ENCODE assay signal across 14 mouse cellular contexts in genomic region chr5:113831741-113832140, GRCm38 (mm10). TPM values are rescaled to one million over a fixed set of nuclear protein-coding genes. Genes with fewer than 3 reads are reported as not detected.
"Had no signal": no experiment of that assay in that cellular context is flagged by ENCODE, and none has a peak within 500 bp of the region (broad histone marks: within the 10 kb centered on the region; RNA-seq: fewer than 3 reads in every experiment).

No protein-coding gene starts in this region.

- H3K36me3 ChIP-seq: limb, embryonic 13.5 days; liver, embryonic 15.5 days; midbrain, embryonic 10.5 days; neural tube, embryonic 12.5 days had no signal

- H3K9ac ChIP-seq: liver, embryonic 15.5 days; lung, embryonic 14.5 days; neural tube, embryonic 12.5 days had no signal

- H3K4me3 ChIP-seq: layer of hippocampus, adult 2 months; limb, embryonic 13.5 days; liver, embryonic 15.5 days; midbrain, embryonic 10.5 days; myocyte; neural tube, embryonic 12.5 days had no signal

- H3K4me2 ChIP-seq: limb, embryonic 13.5 days; liver, embryonic 11.5 days; liver, embryonic 15.5 days; lung, embryonic 14.5 days; neural tube, embryonic 12.5 days had no signal

- H3K27ac ChIP-seq: kidney, postnatal 0 days; layer of hippocampus, adult 2 months; limb, embryonic 13.5 days; liver, embryonic 15.5 days; neural tube, embryonic 12.5 days had no signal

- DNase-seq: kidney, adult 8-10 months; lung, embryonic 14.5 days; lung, postnatal 10 days; lung, postnatal 4 days; midbrain, embryonic 14.5 days had no signal

- ATAC-seq: intestine, postnatal 0 days had no signal

- H3K27me3 ChIP-seq: limb, embryonic 13.5 days; liver, embryonic 15.5 days; neural tube, embryonic 12.5 days had no signal

- H3K9me3 ChIP-seq: limb, embryonic 13.5 days; liver, embryonic 15.5 days; midbrain, embryonic 10.5 days; neural tube, embryonic 12.5 days had no signal

RNA-seq across cellular contexts. Expression of gene Selplg, which starts 0.7 kb away (rescaled TPM):
- polyA plus RNA-seq: myocyte had no signal
